Mouse (Mus musculus) left cerebral cortex, adult 18-20 months (tissue): Measurements from ENCODE around the gene Nrn1l. TPM values are rescaled to one million over a fixed set of nuclear protein-coding genes. Genes with fewer than 3 reads are reported as not detected.

Source experiments
- DNase-seq, 2 experiments: peaks; one replicate each; pipeline ENCODE4 v3.0.0; 2021 to 2022; ENCODE audit warnings: low spot score in 2 of 2, mixed read lengths in 1 of 2
- total RNA-seq, 2 experiments: library from RNA; stranded (reverse); gene quantifications; 2 replicates each; pipeline ENCODE4 v1.2.3; 2021

Gene Nrn1l
- total RNA-seq, 2 experiments from 2014 or later, result 3.6 to 4.1 TPM

DNA sequence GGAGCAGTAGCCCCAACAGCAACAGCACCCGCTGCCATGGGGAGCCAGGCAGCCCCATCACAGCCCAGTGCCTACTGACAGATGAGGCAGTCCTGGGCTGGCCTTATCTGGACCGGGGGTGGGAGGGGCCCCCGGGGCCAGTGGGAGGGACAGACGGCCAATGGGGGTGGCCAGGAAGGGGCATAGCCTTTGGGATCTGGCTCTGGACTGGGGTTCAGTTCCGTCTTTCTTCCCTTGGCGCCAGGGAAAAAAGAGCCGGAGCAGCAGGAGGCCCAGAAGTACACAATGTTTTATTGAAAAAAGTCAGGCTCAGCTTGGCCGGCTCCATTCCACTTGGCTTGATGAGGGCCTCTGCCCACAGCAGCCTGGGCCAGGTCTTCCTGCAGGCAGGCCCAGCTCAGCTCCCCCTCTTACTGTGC is 50.0 kb downstream of the Nrn1l start, which contains the start of gene Lcat:
Lcat (minus strand) TSS at position 62 of the 419 bp plus-strand sequence.
- DNase-seq, result peak in 1 of 2 experiments; percentile 19

Other genes starting within 250 kb of the Nrn1l start
- gene Carmil2, start 207.3 kb upstream of the Nrn1l start, total RNA-seq, result 10 to 100 TPM; 60.0 to 64.6 TPM
- gene Acd, start 192.5 kb upstream of the Nrn1l start, total RNA-seq, result 10 to 100 TPM; 53.7 to 57.3 TPM
- gene Pard6a, start 192.4 kb upstream of the Nrn1l start, total RNA-seq, result 10 to 100 TPM; 41.2 to 46.1 TPM
- under 1 TPM in 1 of 2 experiments, not detected in 1; 0.49 TPM for gene 4933405L10Rik, start 185.9 kb upstream of the Nrn1l start, total RNA-seq
- 10 to 100 TPM in 1 of 2 experiments, 1 to 10 TPM in 1; 9.5 to 11.2 TPM for gene Enkd1, start 185.4 kb upstream of the Nrn1l start, total RNA-seq
- gene Gfod2, start 134.9 kb upstream of the Nrn1l start, total RNA-seq, result 10 to 100 TPM; 23.4 to 23.5 TPM
- gene Ranbp10, start 66.2 kb upstream of the Nrn1l start, total RNA-seq, result 10 to 100 TPM; 22.6 to 22.9 TPM
- gene Tsnaxip1, start 65.8 kb upstream of the Nrn1l start, total RNA-seq, result under 1 TPM in 1 of 2 experiments, not detected in 1; 0.26 TPM
- 10 to 100 TPM; 14.1 to 18.1 TPM for gene Cenpt, start 40.3 kb upstream of the Nrn1l start, total RNA-seq
- gene Thap11, start 38.4 kb upstream of the Nrn1l start, total RNA-seq, result 10 to 100 TPM; 40.8 to 41.6 TPM
- gene Nutf2, start 33.0 kb upstream of the Nrn1l start, total RNA-seq, result 10 to 100 TPM; 24.8 to 29.0 TPM
- 10 to 100 TPM; 62.8 to 65.0 TPM for gene Edc4, start 12.7 kb upstream of the Nrn1l start, total RNA-seq
- gene Pskh1, start 6.9 kb downstream of the Nrn1l start, total RNA-seq, result 1 to 10 TPM; 6.6 to 7.6 TPM
- 1 to 10 TPM; 1.9 to 2.4 TPM for gene Ctrl, start 40.3 kb downstream of the Nrn1l start, total RNA-seq
- gene Psmb10, start 44.9 kb downstream of the Nrn1l start, total RNA-seq, result 10 to 100 TPM; 92.9 to 93.3 TPM
- 10 to 100 TPM; 22.8 to 26.4 TPM for gene Lcat, start 49.8 kb downstream of the Nrn1l start, total RNA-seq
- 10 to 100 TPM; 17.3 to 19.2 TPM for gene Slc12a4, start 72.5 kb downstream of the Nrn1l start, total RNA-seq
- not detected for gene Dpep3, start 85.9 kb downstream of the Nrn1l start, total RNA-seq
- 10 to 100 TPM; 18.9 to 19.2 TPM for gene Dus2, start 97.8 kb downstream of the Nrn1l start, total RNA-seq
- not detected for gene Dpep2nb, start 112.4 kb downstream of the Nrn1l start, total RNA-seq
- 10 to 100 TPM; 14.5 to 17.2 TPM for gene Ddx28, start 118.3 kb downstream of the Nrn1l start, total RNA-seq
- 10 to 100 TPM; 10.5 to 12.4 TPM for gene Nfatc3, start 165.3 kb downstream of the Nrn1l start, total RNA-seq
- not detected for gene Esrp2, start 243.4 kb downstream of the Nrn1l start, total RNA-seq